Mouse (Mus musculus): ENCODE results near the gene Mt4.

- TF ChIP-seq POLR2A (IDR thresholded peaks at IDR 0.05; ENCODE audit: borderline replicate concordance, control insufficient read depth, low read depth, low read length) (no peak), CTCF (IDR thresholded peaks at IDR 0.05; ENCODE audit: control insufficient read depth, insufficient read depth, low read length) (no peak)
These were observed 18.1 kb upstream of the Mt4 start for GRCm38 (mm10) chr8:94118776-94119430.
